Mouse (Mus musculus): Measurements from ENCODE around the gene Lmo2.

GRCm38 (mm10) chr2:104024656-104025055 is 66.9 kb downstream of the Lmo2 start:
- TF ChIP-seq CTCF (conservative IDR thresholded peaks at IDR 0.05; ENCODE audit: low read length) = no peak
- no peak for TF ChIP-seq POU5F1 (IDR thresholded peaks at IDR 0.05; ENCODE audit: borderline replicate concordance, low read length)
- no peak for TF ChIP-seq NANOG (IDR thresholded peaks at IDR 0.05; ENCODE audit: borderline replicate concordance, low read length)

Measured in E14TG2a.4 (cell line).